Mouse (Mus musculus): ENCODE results near the gene Myh9.
"Not testable (repeated sequence)": the region's sequence is repeated elsewhere in the genome, so short reads cannot be mapped to it uniquely, and the experiment has no call there.

Gene Myh9

GRCm38 (mm10) chr15:77866583-77867220, 24.7 kb upstream of the Myh9 start:
- peak; percentile 47 for DNase-seq

GRCm38 (mm10) chr15:77864063-77864758, 22.2 kb upstream of the Myh9 start:
- no peak for DNase-seq

GRCm38 (mm10) chr15:77862991-77863972, 21.3 kb upstream of the Myh9 start:
- DNase-seq, result no peak

- DNase-seq, result no peak
These were observed 18.2 kb upstream of the Myh9 start for GRCm38 (mm10) chr15:77860081-77860665.

- peak; percentile 93 for DNase-seq
These were observed 15.7 kb upstream of the Myh9 start for GRCm38 (mm10) chr15:77857662-77858156.

GRCm38 (mm10) chr15:77856541-77856940, 14.6 kb upstream of the Myh9 start:
- peak; percentile 79 for DNase-seq

- DNase-seq, result peak; percentile 69
These were observed 13.3 kb upstream of the Myh9 start for GRCm38 (mm10) chr15:77855301-77855700.

- no peak for DNase-seq
These were observed 10.0 kb upstream of the Myh9 start for GRCm38 (mm10) chr15:77852001-77852400.

GRCm38 (mm10) chr15:77851136-77851535, 9.2 kb upstream of the Myh9 start:
- no peak for DNase-seq

GRCm38 (mm10) chr15:77849572-77850229, 7.7 kb upstream of the Myh9 start:
- DNase-seq, result no peak

GRCm38 (mm10) chr15:77849039-77849436, 7.1 kb upstream of the Myh9 start:
- no peak for DNase-seq

GRCm38 (mm10) chr15:77848415-77849038, 6.6 kb upstream of the Myh9 start:
- DNase-seq, result no peak

GRCm38 (mm10) chr15:77847826-77848225, 5.9 kb upstream of the Myh9 start:
- DNase-seq, result no peak

GRCm38 (mm10) chr15:77847108-77847507, 5.1 kb upstream of the Myh9 start:
- no peak for DNase-seq

GRCm38 (mm10) chr15:77845931-77846595, 4.1 kb upstream of the Myh9 start:
- DNase-seq, result not testable (repeated sequence)

GRCm38 (mm10) chr15:77844955-77845635, 3.1 kb upstream of the Myh9 start:
- DNase-seq, result peak; percentile 48

GRCm38 (mm10) chr15:77844048-77844447, 2.1 kb upstream of the Myh9 start:
- no peak for DNase-seq

GRCm38 (mm10) chr15:77843494-77844041, 1.6 kb upstream of the Myh9 start:
- not testable (repeated sequence) for DNase-seq

- no peak for DNase-seq
These were observed 1.1 kb upstream of the Myh9 start for GRCm38 (mm10) chr15:77843046-77843445.

- DNase-seq, result peak; percentile 82
These were observed 471 bp downstream of the Myh9 start for GRCm38 (mm10) chr15:77841361-77842046.

Measured in kidney, adult 18-20 months (tissue).